Mouse (Mus musculus) erythroblast, embryonic 14.5 days (primary cell): ENCODE results near the gene Topors. TPM values are rescaled to one million over a fixed set of nuclear protein-coding genes. Genes with fewer than 3 reads are reported as not detected.
"Not testable (repeated sequence)": the region's sequence is repeated elsewhere in the genome, so short reads cannot be mapped to it uniquely, and the experiment has no call there.

Source experiments
- H3K27me3 ChIP-seq: 2 replicates; pipeline ENCODE4 v1.6.1; 2012; ENCODE audit warnings: inconsistent platforms; ENCODE audit not compliant: control insufficient read depth
- H3K36me3 ChIP-seq: 2 replicates; pipeline ENCODE4 v1.6.1; 2012; ENCODE audit warnings: mild to moderate bottlenecking, inconsistent platforms; ENCODE audit not compliant: control insufficient read depth
- H3K4me1 ChIP-seq: 2 replicates; pipeline ENCODE4 v1.6.1; 2012; ENCODE audit warnings: inconsistent platforms; ENCODE audit not compliant: control insufficient read depth
- H3K4me3 ChIP-seq: replicated peaks from 2 replicates; pipeline ENCODE3; 2012; ENCODE audit warnings: moderate library complexity, mild to moderate bottlenecking, inconsistent platforms
- H3K9me3 ChIP-seq: 2 replicates; pipeline ENCODE4 v1.6.1; 2012; ENCODE audit warnings: low read length, inconsistent platforms, mixed read lengths; ENCODE audit not compliant: control insufficient read depth
- GATA1 ChIP-seq: IDR thresholded peaks from 2 replicates; pipeline ENCODE4 v1.6.1; 2012; ENCODE audit warnings: low read length, inconsistent platforms, mixed read lengths
- TAL1 ChIP-seq: IDR thresholded peaks from 3 replicates; pipeline ENCODE4 v1.6.1; 2012; ENCODE audit warnings: low read length, inconsistent platforms, mixed read lengths
- polyA plus RNA-seq: library from polyadenylated mRNA; stranded (reverse); fragments of >175 nt; gene quantifications from 2 replicates; pipeline ENCODE4 v1.2.3, GENCODE M21; 2012

Gene Topors
- polyA plus RNA-seq, 1 experiment = 0.28 TPM

GRCm38 (mm10) chr4:40299169-40299568, 29.5 kb upstream of the Topors start:
- H3K4me3 ChIP-seq = no peak overlapping the region
- no peaks in the 10 kb centered on the region for H3K36me3 ChIP-seq
- H3K27me3 ChIP-seq = peaks cover 6% of the 10 kb centered on the region
- no peak for TF ChIP-seq TAL1
- no peak for TF ChIP-seq GATA1
- peaks cover 2% of the 10 kb centered on the region for H3K4me1 ChIP-seq
- peaks cover 6% of the 10 kb centered on the region for H3K9me3 ChIP-seq

GRCm38 (mm10) chr4:40291511-40291910, 21.9 kb upstream of the Topors start:
- not testable (repeated sequence) for H3K36me3 ChIP-seq, H3K4me1 ChIP-seq, H3K4me3 ChIP-seq, H3K27me3 ChIP-seq
- H3K9me3 ChIP-seq = peaks cover 20% of the 10 kb centered on the region

- TF ChIP-seq TAL1 = no peak
- no peak for TF ChIP-seq GATA1
- Histone ChIP-seq H3K4me1 (no peaks in the 10 kb centered on the region), H3K36me3 (no peaks in the 10 kb centered on the region), H3K4me3 (no peak overlapping the region), H3K27me3 (no peaks in the 10 kb centered on the region), H3K9me3 (peaks cover 13% of the 10 kb centered on the region)
These were observed 19.4 kb upstream of the Topors start for GRCm38 (mm10) chr4:40289046-40289445.

- no peaks in the 10 kb centered on the region for H3K27me3 ChIP-seq
These were observed 17.8 kb upstream of the Topors start for GRCm38 (mm10) chr4:40287415-40287814.

GRCm38 (mm10) chr4:40285582-40285981, 15.9 kb upstream of the Topors start:
- H3K4me1 ChIP-seq = no peaks in the 10 kb centered on the region
- H3K4me3 ChIP-seq = no peak overlapping the region
- no peaks in the 10 kb centered on the region for H3K36me3 ChIP-seq
- no peak for TF ChIP-seq TAL1
- TF ChIP-seq GATA1 = no peak
- no peaks in the 10 kb centered on the region for H3K27me3 ChIP-seq
- peaks cover 2% of the 10 kb centered on the region for H3K9me3 ChIP-seq

More at GRCm38 (mm10) chr4:40287415-40287814, 17.8 kb upstream of the Topors start:
- no peak overlapping the region for H3K4me3 ChIP-seq
- H3K9me3 ChIP-seq = peaks cover 10% of the 10 kb centered on the region
- H3K36me3 ChIP-seq = no peaks in the 10 kb centered on the region
- TF ChIP-seq TAL1 = no peak
- TF ChIP-seq GATA1 = no peak
- no peaks in the 10 kb centered on the region for H3K4me1 ChIP-seq

GRCm38 (mm10) chr4:40279276-40279900, 9.7 kb upstream of the Topors start, which contains the start of gene Ndufb6:
TSS of gene Ndufb6 (minus strand) at chr4:40279421.
- Histone ChIP-seq H3K4me3 (peak within 1 kb of the TSS; percentile 89), H3K4me1 (peaks cover 20% of the 10 kb centered on the region), H3K36me3 (peaks cover 15% of the 10 kb centered on the region), H3K27me3 (no peaks in the 10 kb centered on the region), H3K9me3 (no peaks in the 10 kb centered on the region)
- TF ChIP-seq GATA1 (no peak), TAL1 (no peak)

GRCm38 (mm10) chr4:40278880-40279275, 9.2 kb upstream of the Topors start:
- Histone ChIP-seq H3K9me3 (no peaks in the 10 kb centered on the region), H3K4me1 (peaks cover 20% of the 10 kb centered on the region), H3K4me3 (peak overlapping the region; percentile 89), H3K36me3 (peaks cover 17% of the 10 kb centered on the region), H3K27me3 (no peaks in the 10 kb centered on the region)
- TF ChIP-seq GATA1 (no peak), TAL1 (no peak)

GRCm38 (mm10) chr4:40268835-40269234, 815 bp downstream of the Topors start:
- TF ChIP-seq TAL1 = no peak
- no peak for TF ChIP-seq GATA1
- Histone ChIP-seq H3K27me3 (no peaks in the 10 kb centered on the region), H3K4me3 (peak overlapping the region; percentile 96), H3K9me3 (no peaks in the 10 kb centered on the region), H3K4me1 (peaks cover 48% of the 10 kb centered on the region), H3K36me3 (peaks cover 49% of the 10 kb centered on the region)

GRCm38 (mm10) chr4:40268204-40268813, 1.3 kb downstream of the Topors start:
- TF ChIP-seq GATA1 (no peak), TAL1 (no peak)
- Histone ChIP-seq H3K4me3 (peak overlapping the region; percentile 96), H3K27me3 (no peaks in the 10 kb centered on the region), H3K36me3 (peaks cover 54% of the 10 kb centered on the region), H3K9me3 (no peaks in the 10 kb centered on the region), H3K4me1 (peaks cover 48% of the 10 kb centered on the region)
